Mouse (Mus musculus): ENCODE measurements around the gene Tmem132d. TPM values are rescaled to one million over a fixed set of nuclear protein-coding genes. Genes with fewer than 3 reads are reported as not detected.

Tmem132d gene
- polyA plus RNA-seq, 1 experiment = not detected

- TF ChIP-seq POLR2A (IDR thresholded peaks at IDR 0.05; ENCODE audit: low read depth, low read length) = no peak
- TF ChIP-seq CTCF (IDR thresholded peaks at IDR 0.05; ENCODE audit: borderline replicate concordance, insufficient read depth, low read length) = no peak
- H3K4me3 ChIP-seq (ENCODE audit: insufficient read depth, low read length) = no peak overlapping the region
These were observed 63.8 kb downstream of the Tmem132d start for GRCm38 (mm10) chr5:128369111-128369510.

DNA sequence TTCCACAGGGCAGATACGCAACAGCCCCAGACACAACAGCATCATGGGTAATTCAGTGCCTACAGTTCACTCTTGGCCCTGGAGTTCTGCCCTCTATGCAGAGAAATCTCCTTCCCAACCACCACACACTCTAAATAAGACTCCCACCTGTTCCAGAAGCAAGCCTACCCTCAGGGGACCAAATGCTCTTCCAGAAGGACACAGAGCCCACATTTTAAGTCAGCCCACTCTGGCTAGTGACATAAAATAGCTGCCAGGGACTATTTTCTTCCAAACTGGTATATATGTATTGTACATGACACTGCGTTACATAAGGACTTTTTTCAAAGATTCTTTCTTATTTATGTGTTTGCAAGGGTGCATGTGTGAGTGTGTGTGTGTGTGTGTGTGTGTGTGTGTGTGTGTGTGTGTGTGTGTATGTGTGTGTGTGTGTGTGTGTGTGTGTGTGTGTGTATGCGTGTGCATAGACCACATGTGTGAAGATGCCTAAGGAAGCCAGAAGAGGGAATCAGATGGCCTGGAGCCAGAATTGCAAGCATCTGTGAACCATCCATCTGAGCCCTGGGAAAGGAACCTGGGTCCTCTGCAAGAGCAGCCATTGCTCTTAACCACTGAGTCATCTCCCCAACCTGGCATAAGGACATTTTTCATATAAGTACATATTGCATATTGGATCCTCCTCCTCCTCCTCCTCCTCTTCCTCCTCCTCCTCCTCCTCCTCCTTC is 67.5 kb downstream of the Tmem132d start:
- H3K4me1 ChIP-seq (ENCODE audit: control insufficient read depth, insufficient read depth, low read length) = no peaks in the 10 kb centered on the region
- H3K27ac ChIP-seq (ENCODE audit: insufficient read depth, low read length) = no peak overlapping the region
- TF ChIP-seq CTCF (IDR thresholded peaks at IDR 0.05; ENCODE audit: borderline replicate concordance, insufficient read depth, low read length) (no peak), POLR2A (IDR thresholded peaks at IDR 0.05; ENCODE audit: low read depth, low read length) (no peak)
- no peak overlapping the region for H3K4me3 ChIP-seq (ENCODE audit: insufficient read depth, low read length)

More at GRCm38 (mm10) chr5:128369111-128369510, 63.8 kb downstream of the Tmem132d start:
- Histone ChIP-seq H3K4me1 (ENCODE audit: control insufficient read depth, insufficient read depth, low read length) (no peaks in the 10 kb centered on the region), H3K27ac (ENCODE audit: insufficient read depth, low read length) (no peak overlapping the region)

DNA sequence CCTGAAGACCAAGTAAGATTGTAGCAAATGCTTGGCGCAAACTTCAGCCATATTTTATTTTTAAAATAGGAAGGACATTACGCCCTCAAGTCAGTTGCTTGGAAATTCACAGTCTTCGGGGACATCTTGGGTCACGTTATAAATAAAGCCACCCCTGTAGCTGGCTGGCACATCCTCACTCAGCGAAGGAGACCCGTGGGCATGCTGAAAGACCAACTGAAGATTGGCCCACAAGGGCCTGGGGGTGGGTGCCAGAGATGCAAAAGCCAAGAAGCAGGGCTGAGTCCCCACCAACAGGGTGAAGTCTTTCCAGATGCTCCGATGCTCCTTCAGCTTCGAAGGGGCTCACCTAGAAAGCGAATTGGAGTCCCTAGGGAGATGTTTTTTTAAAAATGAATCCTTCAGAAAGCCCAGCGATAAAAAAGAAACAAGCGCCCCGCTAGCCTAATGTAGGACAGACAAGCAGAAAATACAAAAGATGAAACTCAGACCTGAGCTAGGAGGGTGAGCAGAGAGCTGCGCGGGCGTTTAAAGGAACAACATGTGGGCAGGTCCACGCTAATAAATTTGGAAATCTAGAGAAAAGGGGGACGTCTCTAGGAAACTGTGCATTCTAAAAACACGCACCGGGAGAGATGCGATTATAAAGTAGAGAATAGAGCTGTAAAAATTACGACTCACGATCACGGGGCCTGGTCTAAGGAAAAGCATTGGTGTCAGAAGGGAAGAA is 71.8 kb downstream of the Tmem132d start:
- Histone ChIP-seq H3K27ac (ENCODE audit: insufficient read depth, low read length) (no peak overlapping the region), H3K4me1 (ENCODE audit: control insufficient read depth, insufficient read depth, low read length) (no peaks in the 10 kb centered on the region), H3K4me3 (ENCODE audit: insufficient read depth, low read length) (no peak overlapping the region)
- TF ChIP-seq CTCF (IDR thresholded peaks at IDR 0.05; ENCODE audit: borderline replicate concordance, insufficient read depth, low read length) = no peak
- TF ChIP-seq POLR2A (IDR thresholded peaks at IDR 0.05; ENCODE audit: low read depth, low read length) = no peak

DNA sequence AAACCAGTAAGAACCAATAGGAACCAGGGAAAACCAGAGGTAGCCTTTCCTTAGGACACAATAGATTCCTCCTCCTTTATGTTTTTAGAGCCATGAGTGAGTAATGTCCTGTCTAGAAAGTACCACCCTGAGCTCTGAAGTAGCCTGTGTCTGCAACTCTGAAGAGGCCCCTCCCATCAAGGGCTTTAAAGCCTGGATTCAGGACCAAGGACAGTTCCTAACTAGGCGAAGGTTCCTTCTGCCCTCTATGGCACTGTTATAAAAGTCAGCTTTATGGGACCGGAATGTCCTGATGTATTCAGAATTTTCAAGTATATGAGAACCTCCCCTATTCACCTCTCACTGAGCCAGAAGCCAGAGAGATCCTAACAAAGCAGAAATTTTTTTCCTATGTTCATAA is 84.0 kb downstream of the Tmem132d start:
- no peak overlapping the region for H3K27ac ChIP-seq (ENCODE audit: insufficient read depth, low read length)
- H3K4me3 ChIP-seq (ENCODE audit: insufficient read depth, low read length) = no peak overlapping the region
- no peaks in the 10 kb centered on the region for H3K4me1 ChIP-seq (ENCODE audit: control insufficient read depth, insufficient read depth, low read length)
- TF ChIP-seq CTCF (IDR thresholded peaks at IDR 0.05; ENCODE audit: borderline replicate concordance, insufficient read depth, low read length) = no peak
- no peak for TF ChIP-seq POLR2A (IDR thresholded peaks at IDR 0.05; ENCODE audit: low read depth, low read length)

- TF ChIP-seq CTCF (IDR thresholded peaks at IDR 0.05; ENCODE audit: borderline replicate concordance, insufficient read depth, low read length) = no peak
- no peak overlapping the region for H3K27ac ChIP-seq (ENCODE audit: insufficient read depth, low read length)
- H3K4me3 ChIP-seq (ENCODE audit: insufficient read depth, low read length) = no peak overlapping the region
- H3K4me1 ChIP-seq (ENCODE audit: control insufficient read depth, insufficient read depth, low read length) = no peaks in the 10 kb centered on the region
These were observed 96.0 kb downstream of the Tmem132d start for GRCm38 (mm10) chr5:128336841-128337240.

GRCm38 (mm10) chr5:128332766-128333165 is 100.1 kb downstream of the Tmem132d start:
- no peak overlapping the region for H3K27ac ChIP-seq (ENCODE audit: insufficient read depth, low read length)
- no peaks in the 10 kb centered on the region for H3K4me1 ChIP-seq (ENCODE audit: control insufficient read depth, insufficient read depth, low read length)
- no peak for TF ChIP-seq POLR2A (IDR thresholded peaks at IDR 0.05; ENCODE audit: low read depth, low read length)
- no peak for TF ChIP-seq CTCF (IDR thresholded peaks at IDR 0.05; ENCODE audit: borderline replicate concordance, insufficient read depth, low read length)

DNA sequence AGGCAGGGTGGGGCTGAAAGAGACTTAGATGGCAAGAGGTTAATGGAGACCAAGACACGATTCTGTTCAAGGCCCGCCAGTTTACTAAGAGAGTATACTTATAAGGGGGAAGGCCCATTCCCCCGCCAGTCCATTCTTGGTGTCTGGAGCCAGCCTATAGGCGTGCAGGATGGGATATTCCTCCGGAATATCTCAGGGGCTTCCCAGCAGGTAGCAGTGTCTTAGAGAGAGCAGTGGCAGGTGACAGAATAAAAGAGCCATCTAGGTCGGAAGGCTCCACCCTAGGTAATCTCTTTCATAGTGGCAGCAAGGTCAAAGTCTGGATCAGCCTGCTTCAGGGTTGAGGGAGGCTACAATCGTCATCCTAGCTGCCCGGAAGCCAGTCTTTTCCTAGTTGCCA is 102.5 kb downstream of the Tmem132d start:
- no peak overlapping the region for H3K4me3 ChIP-seq (ENCODE audit: insufficient read depth, low read length)
- TF ChIP-seq POLR2A (IDR thresholded peaks at IDR 0.05; ENCODE audit: low read depth, low read length) (no peak), CTCF (IDR thresholded peaks at IDR 0.05; ENCODE audit: borderline replicate concordance, insufficient read depth, low read length) (no peak)
- H3K27ac ChIP-seq (ENCODE audit: insufficient read depth, low read length) = no peak overlapping the region
- H3K4me1 ChIP-seq (ENCODE audit: control insufficient read depth, insufficient read depth, low read length) = no peaks in the 10 kb centered on the region

More at GRCm38 (mm10) chr5:128332766-128333165, 100.1 kb downstream of the Tmem132d start:
- H3K4me3 ChIP-seq (ENCODE audit: insufficient read depth, low read length) = no peak overlapping the region

DNA sequence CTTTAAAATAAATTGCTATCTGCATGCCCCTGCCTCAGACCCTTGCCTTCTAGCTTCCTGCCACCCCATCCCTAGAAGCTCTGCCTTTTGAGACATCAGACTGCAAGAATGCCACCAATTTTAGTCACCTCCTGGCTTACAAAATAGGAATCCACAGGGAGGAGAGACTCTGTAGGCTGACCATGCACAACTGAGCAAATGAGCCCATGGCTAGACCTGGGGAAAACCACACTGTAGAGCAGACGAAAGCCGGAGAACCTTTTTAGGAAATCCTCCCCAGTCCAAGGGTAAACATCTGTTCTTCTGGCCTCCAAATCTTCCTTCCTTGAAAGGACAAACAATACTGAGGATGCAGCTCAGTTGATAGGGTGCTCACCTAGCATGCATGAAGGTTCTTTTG is 130.5 kb downstream of the Tmem132d start:
- H3K4me3 ChIP-seq (ENCODE audit: insufficient read depth, low read length) = no peak overlapping the region
- H3K27ac ChIP-seq (ENCODE audit: insufficient read depth, low read length) = no peak overlapping the region
- H3K4me1 ChIP-seq (ENCODE audit: control insufficient read depth, insufficient read depth, low read length) = no peaks in the 10 kb centered on the region
- TF ChIP-seq CTCF (IDR thresholded peaks at IDR 0.05; ENCODE audit: borderline replicate concordance, insufficient read depth, low read length) = no peak
- no peak for TF ChIP-seq POLR2A (IDR thresholded peaks at IDR 0.05; ENCODE audit: low read depth, low read length)

DNA sequence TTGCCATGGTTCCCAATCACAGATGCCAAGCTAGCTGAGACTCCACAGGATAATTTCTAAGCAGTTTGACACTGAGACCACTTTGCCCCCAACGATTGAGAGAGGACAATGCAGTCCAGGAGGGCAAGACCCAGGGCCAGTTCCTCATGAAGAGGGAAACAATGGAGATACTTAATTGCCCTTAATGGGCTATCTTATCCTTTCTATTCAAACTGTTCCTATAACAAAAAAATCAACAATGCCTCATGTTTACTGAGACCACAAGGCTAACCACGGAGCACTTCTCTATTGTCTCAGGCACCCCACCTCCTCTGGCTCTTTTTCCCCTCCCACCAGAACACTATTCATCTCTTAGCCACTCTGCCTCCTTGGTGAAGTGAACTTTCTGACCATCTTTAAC is 141.7 kb downstream of the Tmem132d start:
- no peak overlapping the region for H3K27ac ChIP-seq (ENCODE audit: insufficient read depth, low read length)
- H3K4me3 ChIP-seq (ENCODE audit: insufficient read depth, low read length) = no peak overlapping the region
- no peaks in the 10 kb centered on the region for H3K4me1 ChIP-seq (ENCODE audit: control insufficient read depth, insufficient read depth, low read length)
- no peak for TF ChIP-seq CTCF (IDR thresholded peaks at IDR 0.05; ENCODE audit: borderline replicate concordance, insufficient read depth, low read length)
- TF ChIP-seq POLR2A (IDR thresholded peaks at IDR 0.05; ENCODE audit: low read depth, low read length) = no peak

GRCm38 (mm10) chr5:128273255-128273654 is 159.6 kb downstream of the Tmem132d start:
- no peak overlapping the region for H3K4me3 ChIP-seq (ENCODE audit: insufficient read depth, low read length)
- no peaks in the 10 kb centered on the region for H3K4me1 ChIP-seq (ENCODE audit: control insufficient read depth, insufficient read depth, low read length)
- H3K27ac ChIP-seq (ENCODE audit: insufficient read depth, low read length) = no peak overlapping the region
- TF ChIP-seq POLR2A (IDR thresholded peaks at IDR 0.05; ENCODE audit: low read depth, low read length) = no peak
- no peak for TF ChIP-seq CTCF (IDR thresholded peaks at IDR 0.05; ENCODE audit: borderline replicate concordance, insufficient read depth, low read length)

All from embryonic fibroblast, embryonic 13.5 days (primary cell).